Mouse (Mus musculus) frontal cortex, postnatal 36 days (tissue): Measurements from ENCODE around the gene Glo1.

ENCODE experiments used
- DNase-seq, 2 experiments: peaks; one replicate each; pipeline ENCODE4 v3.0.0; 2022; ENCODE audit warnings: low spot score in 2 of 2

Glo1 gene

GRCm38 (mm10) chr17:30576946-30577345 lies 49.7 kb downstream of the Glo1 start:
- no peak for DNase-seq

DNA sequence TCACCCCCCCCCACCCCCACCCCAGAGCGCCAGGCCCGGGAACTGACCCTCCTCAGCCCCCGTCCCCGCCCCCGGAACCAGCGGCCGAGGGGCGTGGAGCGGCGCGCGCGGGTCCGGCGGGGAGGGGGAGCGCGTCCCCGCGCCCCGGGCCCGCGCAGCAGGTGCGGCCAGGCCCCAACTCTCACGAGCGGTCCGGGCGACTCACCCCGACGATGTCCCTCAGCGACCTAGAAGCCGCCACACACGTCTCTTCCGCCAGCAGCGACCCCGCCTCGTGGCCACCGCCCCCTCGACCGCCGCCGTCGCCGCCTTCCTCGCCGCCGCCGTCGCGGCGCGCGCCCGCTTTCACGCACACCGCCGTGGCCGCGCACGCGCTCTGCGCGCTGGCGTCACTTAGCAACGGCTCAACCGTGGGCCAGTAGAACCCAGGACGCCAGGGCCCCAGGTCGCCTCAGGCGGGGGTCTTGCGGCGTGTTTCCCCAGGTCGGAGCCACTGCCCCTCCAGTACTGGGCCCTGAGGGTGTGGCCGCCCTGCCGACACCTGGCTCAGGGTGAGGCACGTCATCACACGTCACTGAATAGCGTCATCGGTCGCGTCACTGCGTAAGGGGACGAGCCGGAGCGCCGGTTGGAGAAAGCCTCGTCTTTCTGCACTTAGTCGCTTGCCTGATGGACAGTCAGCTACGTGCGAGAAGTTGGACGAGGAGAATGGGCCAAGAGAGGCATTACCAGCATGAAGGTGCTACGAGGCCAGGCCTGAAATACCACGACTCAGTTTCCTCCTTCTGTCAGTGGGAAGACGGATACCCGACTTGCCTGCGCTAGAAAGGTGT lies 50.5 kb downstream of the Glo1 start, which contains the start of gene Btbd9:
TSS of gene Btbd9 (minus strand) at position 548 of the 833 bp plus-strand sequence.
- DNase-seq = peak; percentile 98 to 100

- DNase-seq = peak; percentile 64
Observed at GRCm38 (mm10) chr17:30575121-30575904, 51.4 kb downstream of the Glo1 start.

DNA sequence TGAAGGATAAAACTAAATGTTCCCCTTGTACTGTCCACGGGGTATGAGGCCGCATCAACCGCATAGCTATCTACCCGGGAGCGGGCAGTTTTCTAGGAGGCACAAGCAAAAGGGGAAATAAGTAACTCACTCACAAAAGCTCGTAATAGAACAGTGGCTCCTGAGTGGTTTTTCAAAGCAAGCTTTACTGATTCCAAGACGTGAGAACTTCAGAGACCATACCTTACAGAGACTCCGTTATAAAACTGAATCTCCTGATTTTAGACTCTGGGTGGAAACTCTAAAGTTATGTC lies 51.9 kb downstream of the Glo1 start:
- DNase-seq = no peak

GRCm38 (mm10) chr17:30573990-30574782 lies 52.5 kb downstream of the Glo1 start:
- DNase-seq = no peak

- DNase-seq = no peak
Observed at GRCm38 (mm10) chr17:30570971-30571370, 55.7 kb downstream of the Glo1 start.

GRCm38 (mm10) chr17:30570173-30570572 lies 56.5 kb downstream of the Glo1 start:
- DNase-seq = no peak

GRCm38 (mm10) chr17:30568473-30568872 lies 58.2 kb downstream of the Glo1 start:
- DNase-seq = no peak

- DNase-seq = no peak
Observed at GRCm38 (mm10) chr17:30564971-30565370, 61.7 kb downstream of the Glo1 start.

GRCm38 (mm10) chr17:30564407-30564806 lies 62.3 kb downstream of the Glo1 start:
- no peak for DNase-seq

GRCm38 (mm10) chr17:30563484-30564075 lies 63.1 kb downstream of the Glo1 start:
- no peak for DNase-seq

- DNase-seq = no peak
Observed at GRCm38 (mm10) chr17:30562770-30563169, 63.9 kb downstream of the Glo1 start.

DNA sequence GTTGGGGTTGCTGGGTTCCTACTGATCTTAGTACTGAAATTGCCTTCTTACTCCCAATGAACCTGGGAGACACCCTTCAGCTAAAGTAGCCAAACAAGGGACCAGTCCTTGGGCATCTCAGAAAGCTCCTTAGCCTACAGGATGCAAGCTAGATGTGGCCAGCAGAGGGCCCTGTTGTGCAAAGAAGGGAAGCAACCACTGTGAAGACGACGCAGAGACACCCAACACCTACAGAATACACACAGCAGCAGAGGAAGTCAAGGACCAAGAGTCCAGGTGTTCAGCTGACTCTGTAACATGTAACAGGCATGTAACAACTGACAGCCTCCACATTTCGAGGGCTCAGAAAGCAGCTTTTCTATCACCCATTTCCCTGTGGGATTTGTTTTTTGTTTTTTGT lies 67.1 kb downstream of the Glo1 start:
- no peak for DNase-seq

GRCm38 (mm10) chr17:30558623-30559022 lies 68.0 kb downstream of the Glo1 start:
- DNase-seq = no peak

DNA sequence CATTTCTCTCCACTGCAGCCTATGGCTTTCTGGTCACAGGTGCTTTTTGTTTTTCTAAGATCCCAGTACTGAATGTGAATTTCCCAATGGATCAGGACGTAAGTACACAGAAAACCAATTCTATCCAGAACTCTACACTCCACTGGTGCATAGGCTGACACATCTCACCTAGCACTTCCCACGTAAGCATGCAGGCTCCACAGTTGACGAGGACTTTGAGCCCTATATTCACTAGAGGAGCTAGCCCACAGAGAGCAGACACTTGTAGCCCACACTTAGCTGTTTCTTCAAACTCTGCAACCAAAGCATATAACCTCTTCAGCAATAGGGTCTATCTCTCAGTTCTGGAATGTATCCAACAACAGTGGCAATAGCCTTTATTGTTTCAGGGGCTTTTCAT lies 70.2 kb downstream of the Glo1 start:
- DNase-seq = no peak

DNA sequence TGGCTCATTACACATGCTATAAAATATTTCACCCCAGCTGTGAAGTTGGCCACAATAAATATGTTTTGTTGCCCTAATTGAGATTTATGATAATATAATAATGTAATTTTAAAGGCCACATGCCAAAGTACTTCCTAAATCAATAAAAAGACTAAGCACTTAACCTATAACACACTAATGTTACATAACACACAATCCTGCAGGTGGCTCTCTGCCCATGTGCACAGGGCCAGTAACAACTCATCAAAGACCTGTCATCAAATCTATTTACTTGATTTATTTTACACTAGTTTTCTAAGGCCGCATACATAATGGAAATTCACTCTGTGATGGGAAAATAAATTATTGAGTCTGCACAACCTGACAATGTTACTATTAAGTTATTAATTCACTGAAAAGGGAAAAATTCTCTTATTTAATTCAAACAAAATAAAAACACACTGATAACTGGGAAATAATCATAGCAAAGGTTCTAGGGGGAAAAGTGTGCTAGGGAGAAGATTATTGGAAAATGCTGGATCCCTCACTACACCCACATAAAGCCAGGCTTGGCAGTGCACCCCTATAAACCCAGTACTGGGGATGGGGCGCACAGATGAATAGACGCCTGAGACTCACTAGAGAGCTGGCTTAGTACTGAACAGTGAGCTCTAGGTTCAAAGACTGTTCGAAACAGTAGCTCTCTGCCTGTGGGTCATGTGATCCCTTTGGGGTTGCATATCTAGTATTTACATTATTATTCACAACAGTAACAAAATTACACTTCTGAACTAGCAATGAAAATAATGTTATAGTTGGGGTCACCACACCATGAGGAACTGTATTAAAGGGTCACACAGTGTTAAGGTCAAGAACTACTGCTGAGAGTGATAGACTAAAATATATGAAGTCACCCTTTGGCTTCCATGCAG lies 73.4 kb downstream of the Glo1 start:
- no peak for DNase-seq

DNA sequence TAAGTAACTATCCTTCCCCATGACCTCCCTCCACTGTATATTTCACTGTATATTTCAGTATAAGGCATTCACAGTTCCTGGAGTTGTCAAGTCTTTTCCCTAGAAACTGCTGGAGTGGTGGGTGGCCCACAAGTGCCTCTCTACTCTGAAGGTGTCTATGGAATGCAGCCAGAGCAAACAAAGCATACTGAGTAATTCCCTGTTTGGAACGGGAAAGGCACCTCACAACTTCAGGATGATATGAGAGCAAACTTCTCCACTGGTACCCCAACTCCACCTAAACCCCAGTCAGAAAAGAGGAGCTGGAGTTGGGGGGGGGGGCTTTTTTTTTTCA lies 75.9 kb downstream of the Glo1 start:
- peak; percentile 59 to 83 for DNase-seq

- DNase-seq = peak in 1 of 2 experiments; percentile 46
Observed at GRCm38 (mm10) chr17:30549899-30550773, 76.5 kb downstream of the Glo1 start.

DNA sequence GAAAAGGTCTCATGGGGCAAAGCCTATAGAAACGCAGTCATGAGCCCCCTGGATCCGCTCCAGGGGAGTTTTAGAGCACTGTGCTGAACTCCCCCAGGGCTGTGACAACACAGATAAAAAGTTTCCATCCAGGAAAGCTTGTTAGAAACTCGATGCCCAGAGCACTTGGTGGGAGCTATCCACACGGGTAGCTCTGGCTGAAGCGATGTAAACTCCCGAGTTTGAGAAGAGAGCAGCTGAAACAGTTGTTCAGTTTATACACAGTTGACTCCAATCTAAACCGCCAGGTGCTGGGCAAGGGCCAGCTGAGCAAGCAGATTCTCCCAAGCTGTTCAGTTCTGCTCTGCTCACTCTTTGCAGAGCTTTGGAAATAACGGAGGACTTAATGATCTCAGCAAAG lies 87.6 kb downstream of the Glo1 start:
- no peak for DNase-seq

DNA sequence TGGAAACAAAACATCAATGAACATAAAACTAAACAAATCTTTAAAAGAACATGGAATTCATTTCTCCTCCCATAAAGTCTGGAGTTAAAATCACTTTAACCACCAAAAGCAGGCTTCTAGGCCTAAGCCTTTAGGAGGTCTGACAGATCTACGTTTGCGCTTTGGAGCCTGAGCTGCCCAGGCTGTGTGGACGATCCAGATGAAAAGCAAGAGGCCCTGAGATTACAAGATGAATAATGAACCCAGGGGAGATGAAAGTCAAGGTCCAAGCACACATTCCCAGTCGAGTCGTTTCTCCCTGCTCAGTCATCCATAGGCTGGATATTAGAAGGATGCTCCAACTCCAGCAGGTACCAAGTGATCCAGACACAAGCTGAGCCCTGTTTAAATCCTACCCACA lies 90.0 kb downstream of the Glo1 start:
- no peak for DNase-seq
